Mouse (Mus musculus) lung, adult 2 months (tissue): Measurements from ENCODE around the gene Fam83f. TPM values are rescaled to one million over a fixed set of nuclear protein-coding genes. Genes with fewer than 3 reads are reported as not detected.

Source experiments
- DNase-seq: peaks from one replicate; pipeline ENCODE4 v3.0.0; 2022
- H3K4me1 ChIP-seq: fragments of 200-500 bp; 2 replicates; pipeline ENCODE4 v1.6.1; 2011; ENCODE audit warnings: low read length; ENCODE audit not compliant: control insufficient read depth, insufficient read depth
- H3K4me3 ChIP-seq: fragments of 200-500 bp; replicated peaks from 2 replicates; pipeline ENCODE3; 2011; ENCODE audit warnings: low read depth, mild to moderate bottlenecking, control low read depth, low read length; ENCODE audit errors: extremely low read depth
- CTCF ChIP-seq: fragments of 200-500 bp; IDR thresholded peaks from 2 replicates; pipeline ENCODE4 v1.5.1; 2011; ENCODE audit warnings: mild to moderate bottlenecking, low read length, control low read depth; ENCODE audit not compliant: insufficient read depth
- POLR2A ChIP-seq: fragments of 200-500 bp; IDR thresholded peaks from 2 replicates; pipeline ENCODE4 v1.6.1; 2011; ENCODE audit warnings: low read depth, mild to moderate bottlenecking, control low read depth, low read length, borderline replicate concordance; ENCODE audit errors: extremely low read depth
- WGBS: fragments of 180-500 bp; shearing (Covaris S2); methylation state at CpG from one replicate; pipeline ENCODE4 v1.1.7; 2018; 5-methylcytosine and 5-hydroxymethylcytosine counted together
- polyA plus RNA-seq: library from polyadenylated mRNA; depleted of rRNA; stranded (reverse); fragments of >200 nt; gene quantifications from 2 replicates; pipeline ENCODE4 v1.2.3, GENCODE M21; 2012

The Fam83f gene
- polyA plus RNA-seq, 1 experiment, result 2.2 TPM

GRCm38 (mm10) chr15:80683151-80683550 is 11.5 kb downstream of the Fam83f start:
- TF ChIP-seq POLR2A (no peak), CTCF (no peak)
- Histone ChIP-seq H3K4me3 (no peak overlapping the region), H3K4me1 (no peaks in the 10 kb centered on the region)
- DNase-seq, result no peak
- 70% methylated on average over 6 of the region's 6 CpGs for WGBS

GRCm38 (mm10) chr15:80683990-80684389 is 12.3 kb downstream of the Fam83f start:
- DNase-seq, result no peak
- no peaks in the 10 kb centered on the region for H3K4me1 ChIP-seq
- 72% methylated on average over 3 of the region's 3 CpGs for WGBS
- no peak for TF ChIP-seq POLR2A
- TF ChIP-seq CTCF, result no peak
- no peak overlapping the region for H3K4me3 ChIP-seq

GRCm38 (mm10) chr15:80684786-80685602 is 13.3 kb downstream of the Fam83f start:
- Histone ChIP-seq H3K4me3 (no peak overlapping the region), H3K4me1 (no peaks in the 10 kb centered on the region)
- WGBS, result 59% methylated on average over 8 of the region's 8 CpGs
- TF ChIP-seq CTCF, result no peak
- TF ChIP-seq POLR2A, result no peak
- DNase-seq, result no peak

GRCm38 (mm10) chr15:80685603-80685895 is 13.9 kb downstream of the Fam83f start:
- TF ChIP-seq POLR2A (no peak), CTCF (no peak)
- DNase-seq, result no peak
- 61% methylated on average over 7 of the region's 7 CpGs for WGBS
- Histone ChIP-seq H3K4me3 (no peak overlapping the region), H3K4me1 (no peaks in the 10 kb centered on the region)

- no peaks in the 10 kb centered on the region for H3K4me1 ChIP-seq
- TF ChIP-seq CTCF (no peak), POLR2A (no peak)
- H3K4me3 ChIP-seq, result no peak overlapping the region
- DNase-seq, result no peak
- 61% methylated on average over 7 of the region's 7 CpGs for WGBS
These were observed 16.9 kb downstream of the Fam83f start for GRCm38 (mm10) chr15:80688536-80688935.

DNA sequence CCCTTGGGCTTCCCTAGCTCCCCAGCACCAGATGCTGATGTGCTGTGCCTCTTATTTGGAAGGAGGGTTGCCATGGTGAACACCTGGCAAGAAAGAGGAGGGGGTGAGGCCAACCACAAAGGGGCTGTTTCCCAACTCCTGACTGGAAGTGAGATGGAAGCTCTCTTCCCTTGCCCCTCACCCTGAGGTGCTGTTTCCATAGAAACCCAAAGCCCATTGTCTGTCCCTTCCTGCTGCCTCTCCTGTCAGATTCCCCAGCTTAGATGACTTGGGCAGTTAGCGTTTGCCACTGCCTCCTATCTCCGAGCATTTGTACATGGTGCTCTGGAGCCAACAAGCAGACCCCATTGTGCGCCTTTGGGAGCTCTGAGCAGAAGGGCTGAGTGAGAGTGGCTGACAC is 21.8 kb downstream of the Fam83f start:
- Histone ChIP-seq H3K4me3 (no peak overlapping the region), H3K4me1 (no peaks in the 10 kb centered on the region)
- no peak for TF ChIP-seq POLR2A
- TF ChIP-seq CTCF, result no peak
- no peak for DNase-seq
- 53% methylated on average over 3 of the region's 3 CpGs for WGBS

GRCm38 (mm10) chr15:80694125-80694910 is 22.7 kb downstream of the Fam83f start:
- WGBS, result 32% methylated on average over 11 of the region's 11 CpGs
- Histone ChIP-seq H3K4me3 (no peak overlapping the region), H3K4me1 (no peaks in the 10 kb centered on the region)
- peak; percentile 60 for DNase-seq
- TF ChIP-seq POLR2A (no peak), CTCF (peak; percentile 38; the same call in 1 of the 2 replicates)

DNA sequence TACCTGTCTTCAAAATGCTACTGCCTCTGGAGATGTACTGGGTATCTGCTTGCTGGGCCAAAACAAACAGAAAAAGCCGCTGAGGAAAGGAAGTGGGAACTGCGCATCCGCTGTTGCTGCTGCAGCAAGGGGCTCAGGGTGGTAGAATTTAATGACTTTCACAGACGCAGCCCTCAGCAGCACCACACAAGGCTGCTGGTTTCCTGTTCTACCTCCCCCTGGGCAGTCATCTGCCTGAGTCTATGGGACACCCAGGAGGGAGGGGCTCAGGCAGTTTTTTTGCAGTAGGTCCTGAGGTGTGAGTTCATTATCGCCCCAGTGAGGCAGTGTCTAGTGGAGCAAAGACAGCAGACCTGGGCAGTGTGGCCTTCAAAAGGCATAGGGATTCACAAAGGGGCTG is 25.9 kb downstream of the Fam83f start:
- DNase-seq, result no peak
- peaks cover 3% of the 10 kb centered on the region; the same call in 1 of the 2 replicates for H3K4me1 ChIP-seq
- TF ChIP-seq POLR2A, result no peak
- TF ChIP-seq CTCF, result no peak
- H3K4me3 ChIP-seq, result no peak overlapping the region
- WGBS, result 31% methylated on average over 5 of the region's 5 CpGs

DNA sequence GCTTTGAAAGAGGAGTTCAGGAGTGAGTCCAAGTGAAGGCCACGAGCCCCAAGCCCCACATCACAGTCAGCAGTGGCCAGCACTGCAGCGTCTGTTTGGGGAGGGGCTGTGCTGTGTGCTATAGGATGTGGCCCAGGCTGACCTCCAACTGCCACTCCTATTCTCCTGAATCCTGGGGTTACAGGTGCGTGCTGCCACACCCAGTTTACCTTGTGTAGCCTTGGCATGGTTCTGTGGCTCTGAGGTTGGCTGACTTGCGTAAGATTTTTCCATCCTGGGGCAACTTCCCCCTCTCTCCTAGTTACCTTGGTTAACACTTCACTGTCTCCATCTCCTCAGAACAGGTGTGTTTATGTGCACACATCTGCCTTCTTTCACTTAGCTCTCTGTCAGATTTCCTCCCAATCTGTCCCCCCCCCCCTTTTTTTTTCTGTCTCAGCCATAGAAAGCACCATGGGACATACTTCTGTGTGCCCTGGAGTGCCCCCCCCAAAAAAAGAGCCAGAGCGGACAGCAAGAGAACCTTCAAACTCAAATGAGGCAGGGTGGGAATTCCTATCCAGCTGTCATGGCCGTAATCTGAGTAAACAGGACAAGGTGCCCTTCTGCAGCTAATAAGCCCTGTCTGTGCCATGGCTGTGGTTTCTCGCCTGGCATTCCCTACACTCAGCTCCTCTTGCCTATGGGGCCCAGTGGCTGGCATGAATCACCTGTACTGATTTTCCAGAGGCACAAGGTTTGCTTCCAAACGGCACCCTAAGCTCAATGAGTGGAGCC is 30.0 kb downstream of the Fam83f start:
- no peak overlapping the region for H3K4me3 ChIP-seq
- H3K4me1 ChIP-seq, result peaks cover 3% of the 10 kb centered on the region
- 61% methylated on average over 8 of the region's 8 CpGs for WGBS
- TF ChIP-seq CTCF, result no peak
- no peak for TF ChIP-seq POLR2A
- DNase-seq, result no peak

GRCm38 (mm10) chr15:80702910-80703309 is 31.3 kb downstream of the Fam83f start:
- WGBS, result 88% methylated on average over 5 of the region's 5 CpGs
- TF ChIP-seq POLR2A (no peak), CTCF (no peak)
- peaks cover 12% of the 10 kb centered on the region for H3K4me1 ChIP-seq
- DNase-seq, result no peak
- H3K4me3 ChIP-seq, result no peak overlapping the region

DNA sequence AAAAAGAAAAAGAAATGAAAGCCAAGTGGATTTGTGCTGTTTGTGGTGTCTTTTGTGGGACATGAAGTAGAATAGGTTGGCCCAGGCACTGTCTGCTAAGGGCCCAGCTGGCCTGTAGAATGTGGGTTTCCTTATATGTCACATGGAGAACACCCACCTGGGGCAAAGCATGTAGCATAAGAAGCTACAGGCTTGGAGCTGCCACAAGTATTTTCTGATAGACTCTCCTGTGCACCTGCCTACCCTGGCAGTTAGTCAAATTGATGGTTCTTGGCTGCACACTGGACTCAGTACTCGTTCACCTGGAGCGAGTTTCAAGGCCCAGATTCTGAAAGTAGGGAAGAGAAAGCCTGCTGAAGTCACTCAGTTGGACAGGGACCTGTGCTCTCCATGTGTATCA is 31.8 kb downstream of the Fam83f start:
- peaks cover 12% of the 10 kb centered on the region for H3K4me1 ChIP-seq
- TF ChIP-seq POLR2A (no peak), CTCF (no peak)
- no peak for DNase-seq
- no peak overlapping the region for H3K4me3 ChIP-seq
- WGBS, result 69% methylated on average over 2 of the region's 2 CpGs
